Mouse (Mus musculus): ENCODE measurements at regions not wholly inside any gene's neighbourhood (a gene's known extent, or its start where the extent isn't known, plus 50 kb on each side); places are given as distances from the start of the nearest gene placed in this dataset.
"Not testable (repeated sequence)": the region's sequence is repeated elsewhere in the genome, so short reads cannot be mapped to it uniquely, and the experiment has no call there.

- intact Hi-C loops (cut with DNase I), result no loop called here
- DNase-seq (ENCODE audit: extremely low spot score in 1 of 2, low spot score in 2 of 2), result no peak
Observed at GRCm38 (mm10) chr13:85988633-85989032, 58.1 kb downstream of the Cox7c start.

- DNase-seq (ENCODE audit: extremely low spot score in 1 of 2, low spot score in 2 of 2), result no peak
Observed at GRCm38 (mm10) chr13:85982089-85982488, 64.6 kb downstream of the Cox7c start.

GRCm38 (mm10) chr13:85964005-85964404, 82.7 kb downstream of the Cox7c start:
- DNase-seq (ENCODE audit: extremely low spot score in 1 of 2, low spot score in 2 of 2); intact Hi-C loops (cut with DNase I): not testable (repeated sequence)

More at GRCm38 (mm10) chr13:85982089-85982488, 64.6 kb downstream of the Cox7c start:
- intact Hi-C loops (cut with DNase I), result no loop called here

GRCm38 (mm10) chr13:85955284-85955683, 91.4 kb downstream of the Cox7c start:
- intact Hi-C loops (cut with DNase I), result no loop called here
- DNase-seq (ENCODE audit: extremely low spot score in 1 of 2, low spot score in 2 of 2), result no peak

- DNase-seq (ENCODE audit: extremely low spot score in 1 of 2, low spot score in 2 of 2), result no peak
- intact Hi-C loops (cut with DNase I), result no loop called here
Observed at GRCm38 (mm10) chr13:85952896-85953295, 93.8 kb downstream of the Cox7c start.

- no peak for DNase-seq (ENCODE audit: extremely low spot score in 1 of 2, low spot score in 2 of 2)
- intact Hi-C loops (cut with DNase I), result no loop called here
Observed at GRCm38 (mm10) chr13:85926825-85927737, 119.6 kb downstream of the Cox7c start.

GRCm38 (mm10) chr13:85926323-85926722, 120.4 kb downstream of the Cox7c start:
- DNase-seq (ENCODE audit: extremely low spot score in 1 of 2, low spot score in 2 of 2), result no peak
- intact Hi-C loops (cut with DNase I), result no loop called here

DNA sequence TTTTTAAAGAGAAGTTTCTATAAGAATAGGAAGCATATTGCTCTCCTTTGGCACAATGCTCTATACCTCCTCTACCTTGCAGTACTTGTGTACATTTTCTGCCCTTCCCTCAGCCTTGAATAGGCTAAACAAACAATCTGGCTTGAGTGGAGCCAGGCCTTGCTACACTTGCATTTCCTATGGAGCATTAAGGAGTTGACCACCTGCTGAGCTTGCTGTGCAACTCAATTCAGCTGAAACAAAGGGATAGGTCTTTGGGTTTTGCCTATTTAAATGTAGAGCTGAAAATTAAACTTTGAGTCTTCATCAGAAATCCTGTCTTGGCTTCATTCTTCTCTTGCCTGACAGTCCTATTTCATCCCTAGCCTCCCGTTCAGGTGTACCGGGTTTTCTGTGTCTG, 124.0 kb downstream of the Cox7c start:
- no peak for DNase-seq (ENCODE audit: extremely low spot score in 1 of 2, low spot score in 2 of 2)
- intact Hi-C loops (cut with DNase I), result no loop called here

- DNase-seq (ENCODE audit: extremely low spot score in 1 of 2, low spot score in 2 of 2), result no peak
- intact Hi-C loops (cut with DNase I), result no loop called here
Observed at GRCm38 (mm10) chr13:85901796-85902195, 144.9 kb downstream of the Cox7c start.

DNA sequence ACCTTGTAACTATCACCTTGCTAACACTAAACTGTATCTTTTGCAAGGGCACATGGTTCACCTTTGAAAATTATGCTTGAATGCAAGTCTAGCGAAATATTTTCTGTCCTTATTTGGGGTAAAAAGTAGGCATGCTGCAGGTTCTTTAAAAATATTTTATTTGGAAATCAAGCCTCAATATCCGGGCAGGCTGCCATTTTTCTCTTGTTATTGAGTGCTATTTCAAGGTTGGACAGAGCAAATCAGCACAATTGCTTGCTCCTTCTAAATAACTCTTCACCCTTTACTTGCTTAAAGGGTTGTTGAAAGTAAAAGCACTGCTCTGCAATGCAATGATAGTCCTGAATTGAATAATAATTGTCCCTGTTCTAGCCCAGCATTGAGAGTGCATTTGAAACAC, 149.0 kb downstream of the Cox7c start:
- no peak for DNase-seq (ENCODE audit: extremely low spot score in 1 of 2, low spot score in 2 of 2)
- intact Hi-C loops (cut with DNase I), result no loop called here

- DNase-seq (ENCODE audit: extremely low spot score in 1 of 2, low spot score in 2 of 2), result peak in 1 of 2 experiments; percentile 19
- intact Hi-C loops (cut with DNase I), result no loop called here
Observed at GRCm38 (mm10) chr13:85895141-85895540, 151.6 kb downstream of the Cox7c start.

GRCm38 (mm10) chr13:85889846-85890245, 156.9 kb downstream of the Cox7c start:
- intact Hi-C loops (cut with DNase I), result not testable (repeated sequence)

DNA sequence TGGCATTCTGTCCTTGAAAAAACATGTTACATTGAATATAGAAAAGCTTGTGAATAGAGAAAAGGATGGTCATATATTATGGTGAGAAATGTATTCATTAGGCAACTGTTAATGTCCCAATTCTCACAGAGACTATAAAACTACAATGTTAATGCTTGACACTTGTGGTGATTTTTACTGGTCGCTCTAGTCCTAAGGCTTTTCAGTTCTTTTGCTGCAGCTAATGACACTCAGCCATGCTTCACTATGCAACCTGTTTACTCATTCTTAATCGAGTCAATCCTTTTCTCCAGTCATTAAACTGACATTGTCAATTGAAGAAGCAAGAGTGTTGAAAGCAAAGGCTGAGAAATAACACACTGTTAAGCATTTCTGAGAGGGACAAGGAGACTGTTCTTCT, 163.9 kb downstream of the Cox7c start:
- intact Hi-C loops (cut with DNase I), result no loop called here
- no peak for DNase-seq (ENCODE audit: extremely low spot score in 1 of 2, low spot score in 2 of 2)

More at GRCm38 (mm10) chr13:85889846-85890245, 156.9 kb downstream of the Cox7c start:
- DNase-seq (ENCODE audit: extremely low spot score in 1 of 2, low spot score in 2 of 2), result not testable (repeated sequence)

- DNase-seq (ENCODE audit: extremely low spot score in 1 of 2, low spot score in 2 of 2), result peak in 1 of 2 experiments; percentile 10
- intact Hi-C loops (cut with DNase I), result no loop called here
Observed at GRCm38 (mm10) chr13:85863745-85864144, 183.0 kb downstream of the Cox7c start.

DNA sequence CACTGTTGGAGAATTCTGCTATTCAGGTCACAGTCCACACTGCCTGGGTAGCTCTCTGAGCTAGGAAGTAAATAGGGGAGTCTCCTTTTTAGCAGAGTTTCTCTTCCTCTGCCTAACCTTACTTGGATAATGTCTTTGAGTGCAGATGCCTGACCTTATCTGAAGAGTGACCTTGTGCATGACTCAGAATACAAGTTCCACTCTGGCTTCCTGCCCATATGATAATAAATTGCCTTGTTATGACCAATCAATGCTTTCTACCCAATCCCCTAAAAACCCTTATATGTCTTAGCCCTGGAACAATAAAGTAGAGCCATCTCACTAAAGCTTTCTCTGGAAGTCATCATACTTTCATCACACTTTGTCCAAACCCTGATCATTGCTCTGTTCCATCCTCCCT, 198.4 kb downstream of the Cox7c start:
- no peak for DNase-seq (ENCODE audit: extremely low spot score in 1 of 2, low spot score in 2 of 2)
- intact Hi-C loops (cut with DNase I), result no loop called here

- intact Hi-C loops (cut with DNase I), result no loop called here
- DNase-seq (ENCODE audit: extremely low spot score in 1 of 2, low spot score in 2 of 2), result no peak
Observed at GRCm38 (mm10) chr13:85829894-85830293, 216.8 kb downstream of the Cox7c start.

Measured in left cerebral cortex, postnatal 10 days (tissue).